Mouse (Mus musculus) thymus, adult 2 months (tissue): Measurements from ENCODE around the gene Slc38a2.

Source experiments
- CTCF ChIP-seq: fragments of 200-500 bp; IDR thresholded peaks from 2 replicates; pipeline ENCODE4 v1.5.1; 2012; ENCODE audit warnings: mild to moderate bottlenecking, control low read depth, low read length, moderate library complexity, borderline replicate concordance; ENCODE audit not compliant: control insufficient read depth, poor library complexity, insufficient read depth; ENCODE audit errors: extremely low read depth
- POLR2A ChIP-seq: fragments of 200-500 bp; IDR thresholded peaks from 2 replicates; pipeline ENCODE4 v1.6.1; 2012; ENCODE audit warnings: mild to moderate bottlenecking, low read length, control low read depth, moderate library complexity; ENCODE audit not compliant: control insufficient read depth, poor library complexity, insufficient read depth; ENCODE audit errors: extremely low read depth

DNA sequence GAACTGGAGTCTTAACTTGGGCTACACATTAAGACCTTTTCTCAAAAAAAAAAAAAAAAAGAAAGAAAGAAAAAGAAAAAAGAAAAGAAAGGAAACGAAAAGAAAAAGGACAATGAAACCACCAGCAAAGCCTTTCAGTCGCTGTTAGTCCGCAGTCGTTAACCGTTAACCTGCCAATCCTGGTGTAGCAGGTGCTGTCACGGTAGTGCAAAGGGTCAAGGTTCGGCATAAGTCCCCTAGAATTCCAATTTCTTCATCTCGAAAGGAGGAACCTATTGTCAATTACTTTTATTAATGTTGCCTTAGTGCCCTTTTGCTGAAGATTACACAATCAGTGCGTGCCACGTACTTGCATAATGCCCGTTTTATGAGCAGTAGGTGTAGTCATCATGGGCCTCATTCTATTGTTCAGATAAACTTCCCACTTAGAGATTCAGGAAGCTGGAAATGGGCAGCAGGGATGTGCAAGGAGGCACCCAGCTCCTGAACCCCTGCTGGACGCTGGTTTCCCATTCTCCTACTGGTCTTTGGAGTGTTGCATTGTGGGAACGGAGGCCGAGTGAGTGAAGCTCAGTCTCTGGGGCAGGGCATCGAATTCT is 36.1 kb upstream of the Slc38a2 start:
- TF ChIP-seq CTCF, result no peak
- TF ChIP-seq POLR2A, result no peak
